Mouse (Mus musculus): ENCODE results near the gene Clip2. TPM values are rescaled to one million over a fixed set of nuclear protein-coding genes. Genes with fewer than 3 reads are reported as not detected.

The Clip2 gene
- polyA plus RNA-seq, 1 experiment, result 5.6 TPM

GRCm38 (mm10) chr5:134470538-134471169 is 81.6 kb downstream of the Clip2 start:
- H3K9ac ChIP-seq (ENCODE audit: low read depth, poor library complexity, severe bottlenecking), result no peak overlapping the region
- TF ChIP-seq POLR2A (IDR thresholded peaks at IDR 0.05; ENCODE audit: insufficient read depth, low read length) (no peak), EP300 (IDR thresholded peaks at IDR 0.05; ENCODE audit: insufficient read depth, low read depth, low read length) (no peak), CTCF (IDR thresholded peaks at IDR 0.05; ENCODE audit: low read depth, low read length) (no peak)
- H3K4me1 ChIP-seq (ENCODE audit: control insufficient read depth, insufficient read depth, low read length), result no peaks in the 10 kb centered on the region
- no peak overlapping the region for H3K27ac ChIP-seq (ENCODE audit: insufficient read depth, low read length)
- no peak overlapping the region for H3K4me3 ChIP-seq (ENCODE audit: low read depth, low read length)
- no peaks in the 10 kb centered on the region for H3K36me3 ChIP-seq (ENCODE audit: control insufficient read depth, insufficient read depth, low read length, poor library complexity, severe bottlenecking)
- no peaks in the 10 kb centered on the region for H3K27me3 ChIP-seq (ENCODE audit: control insufficient read depth, insufficient read depth, low read length, poor library complexity, severe bottlenecking)
- H3K9me3 ChIP-seq (replicated peaks; ENCODE audit: control insufficient read depth, insufficient read depth, low read length, poor library complexity, severe bottlenecking), result peaks cover 10% of the 10 kb centered on the region

- 0 out of 2 replicates have a peak, but pooled peaks cover under 1% of the 10 kb centered on the region for H3K9me3 ChIP-seq (replicated peaks; ENCODE audit: control insufficient read depth, insufficient read depth, low read length, poor library complexity, severe bottlenecking)
- no peaks in the 10 kb centered on the region for H3K36me3 ChIP-seq (ENCODE audit: control insufficient read depth, insufficient read depth, low read length, poor library complexity, severe bottlenecking)
- H3K4me3 ChIP-seq (ENCODE audit: low read depth, low read length), result no peak overlapping the region
- no peak overlapping the region for H3K9ac ChIP-seq (ENCODE audit: low read depth, poor library complexity, severe bottlenecking)
- TF ChIP-seq POLR2A (IDR thresholded peaks at IDR 0.05; ENCODE audit: insufficient read depth, low read length) (no peak), CTCF (IDR thresholded peaks at IDR 0.05; ENCODE audit: low read depth, low read length) (peak; percentile 43)
- H3K4me1 ChIP-seq (ENCODE audit: control insufficient read depth, insufficient read depth, low read length), result no peaks in the 10 kb centered on the region
- no peaks in the 10 kb centered on the region for H3K27me3 ChIP-seq (ENCODE audit: control insufficient read depth, insufficient read depth, low read length, poor library complexity, severe bottlenecking)
- no peak overlapping the region for H3K27ac ChIP-seq (ENCODE audit: insufficient read depth, low read length)
These were observed 82.6 kb downstream of the Clip2 start for GRCm38 (mm10) chr5:134469559-134470150.

GRCm38 (mm10) chr5:134468158-134468765 is 84.0 kb downstream of the Clip2 start:
- H3K9me3 ChIP-seq (replicated peaks; ENCODE audit: control insufficient read depth, insufficient read depth, low read length, poor library complexity, severe bottlenecking), result no peaks in the 10 kb centered on the region
- TF ChIP-seq CTCF (IDR thresholded peaks at IDR 0.05; ENCODE audit: low read depth, low read length) (no peak), POLR2A (IDR thresholded peaks at IDR 0.05; ENCODE audit: insufficient read depth, low read length) (no peak), EP300 (IDR thresholded peaks at IDR 0.05; ENCODE audit: insufficient read depth, low read depth, low read length) (no peak)
- no peaks in the 10 kb centered on the region for H3K4me1 ChIP-seq (ENCODE audit: control insufficient read depth, insufficient read depth, low read length)
- no peak overlapping the region for H3K9ac ChIP-seq (ENCODE audit: low read depth, poor library complexity, severe bottlenecking)
- H3K27me3 ChIP-seq (ENCODE audit: control insufficient read depth, insufficient read depth, low read length, poor library complexity, severe bottlenecking), result no peaks in the 10 kb centered on the region
- H3K4me3 ChIP-seq (ENCODE audit: low read depth, low read length), result no peak overlapping the region
- no peaks in the 10 kb centered on the region for H3K36me3 ChIP-seq (ENCODE audit: control insufficient read depth, insufficient read depth, low read length, poor library complexity, severe bottlenecking)
- no peak overlapping the region for H3K27ac ChIP-seq (ENCODE audit: insufficient read depth, low read length)

GRCm38 (mm10) chr5:134467030-134467549 is 85.1 kb downstream of the Clip2 start:
- no peaks in the 10 kb centered on the region for H3K9me3 ChIP-seq (replicated peaks; ENCODE audit: control insufficient read depth, insufficient read depth, low read length, poor library complexity, severe bottlenecking)
- H3K4me3 ChIP-seq (ENCODE audit: low read depth, low read length), result no peak overlapping the region
- no peaks in the 10 kb centered on the region for H3K27me3 ChIP-seq (ENCODE audit: control insufficient read depth, insufficient read depth, low read length, poor library complexity, severe bottlenecking)
- H3K9ac ChIP-seq (ENCODE audit: low read depth, poor library complexity, severe bottlenecking), result no peak overlapping the region
- TF ChIP-seq EP300 (IDR thresholded peaks at IDR 0.05; ENCODE audit: insufficient read depth, low read depth, low read length), result 0 out of 2 replicates have a peak, but pooled peaks have one; percentile 15
- TF ChIP-seq POLR2A (IDR thresholded peaks at IDR 0.05; ENCODE audit: insufficient read depth, low read length), result no peak
- no peak for TF ChIP-seq CTCF (IDR thresholded peaks at IDR 0.05; ENCODE audit: low read depth, low read length)
- H3K4me1 ChIP-seq (ENCODE audit: control insufficient read depth, insufficient read depth, low read length), result no peaks in the 10 kb centered on the region
- H3K36me3 ChIP-seq (ENCODE audit: control insufficient read depth, insufficient read depth, low read length, poor library complexity, severe bottlenecking), result no peaks in the 10 kb centered on the region
- no peak overlapping the region for H3K27ac ChIP-seq (ENCODE audit: insufficient read depth, low read length)

GRCm38 (mm10) chr5:134466296-134467029 is 85.8 kb downstream of the Clip2 start:
- no peak for TF ChIP-seq EP300 (IDR thresholded peaks at IDR 0.05; ENCODE audit: insufficient read depth, low read depth, low read length)
- no peak for TF ChIP-seq POLR2A (IDR thresholded peaks at IDR 0.05; ENCODE audit: insufficient read depth, low read length)
- TF ChIP-seq CTCF (IDR thresholded peaks at IDR 0.05; ENCODE audit: low read depth, low read length), result no peak
- H3K36me3 ChIP-seq (ENCODE audit: control insufficient read depth, insufficient read depth, low read length, poor library complexity, severe bottlenecking), result no peaks in the 10 kb centered on the region
- H3K4me3 ChIP-seq (ENCODE audit: low read depth, low read length), result 0 out of 2 replicates have a peak overlapping the region, but pooled peaks have one; percentile 6
- H3K9me3 ChIP-seq (replicated peaks; ENCODE audit: control insufficient read depth, insufficient read depth, low read length, poor library complexity, severe bottlenecking), result no peaks in the 10 kb centered on the region
- no peaks in the 10 kb centered on the region for H3K4me1 ChIP-seq (ENCODE audit: control insufficient read depth, insufficient read depth, low read length)
- no peak overlapping the region for H3K27ac ChIP-seq (ENCODE audit: insufficient read depth, low read length)
- no peaks in the 10 kb centered on the region for H3K27me3 ChIP-seq (ENCODE audit: control insufficient read depth, insufficient read depth, low read length, poor library complexity, severe bottlenecking)
- H3K9ac ChIP-seq (ENCODE audit: low read depth, poor library complexity, severe bottlenecking), result peak overlapping the region; percentile 48

All from ES-Bruce4 (cell line).